Mouse (Mus musculus) layer of hippocampus, adult 9-10 months (tissue): ENCODE measurements around the gene Hfe.
A peak's percentile ranks its signal among the peaks of the same experiment; 100 is the strongest.
"Not testable (repeated sequence)": the region's sequence is repeated elsewhere in the genome, so short reads cannot be mapped to it uniquely, and the experiment has no call there.

Experiments used
- DNase-seq: peaks from one replicate; pipeline ENCODE4 v3.0.0; 2022; ENCODE audit warnings: low spot score

Hfe gene

GRCm38 (mm10) chr13:23716261-23717042 is 5.8 kb upstream of the Hfe start:
- no peak for DNase-seq

GRCm38 (mm10) chr13:23709714-23710373 is 810 bp downstream of the Hfe start:
- DNase-seq: no peak

GRCm38 (mm10) chr13:23708654-23709053 is 2.0 kb downstream of the Hfe start:
- DNase-seq: no peak

- DNase-seq: no peak
These were observed 2.6 kb downstream of the Hfe start for GRCm38 (mm10) chr13:23708041-23708440.

GRCm38 (mm10) chr13:23706771-23707170 is 3.9 kb downstream of the Hfe start:
- DNase-seq: no peak

GRCm38 (mm10) chr13:23705751-23706356 is 4.8 kb downstream of the Hfe start:
- DNase-seq: no peak

- not testable (repeated sequence) for DNase-seq
These were observed 7.9 kb downstream of the Hfe start for GRCm38 (mm10) chr13:23702801-23703200.

- no peak for DNase-seq
These were observed 8.4 kb downstream of the Hfe start for GRCm38 (mm10) chr13:23702220-23702619.

GRCm38 (mm10) chr13:23700786-23701520 is 9.7 kb downstream of the Hfe start:
- peak; percentile 84 for DNase-seq

GRCm38 (mm10) chr13:23699767-23700166 is 10.9 kb downstream of the Hfe start:
- no peak for DNase-seq

- DNase-seq: no peak
These were observed 11.7 kb downstream of the Hfe start for GRCm38 (mm10) chr13:23698996-23699395.

- peak; percentile 100 for DNase-seq
These were observed 12.4 kb downstream of the Hfe start, which contains the start of gene Hist1h4c for GRCm38 (mm10) chr13:23698300-23698693. TSS of gene Hist1h4c (minus strand) at chr13:23698454.

- DNase-seq: no peak
These were observed 13.0 kb downstream of the Hfe start for GRCm38 (mm10) chr13:23697491-23698299.

GRCm38 (mm10) chr13:23696061-23696474 is 14.6 kb downstream of the Hfe start:
- DNase-seq: no peak

- DNase-seq: no peak
These were observed 15.1 kb downstream of the Hfe start, which contains the start of gene Hist1h1t for GRCm38 (mm10) chr13:23695514-23695913. TSS of gene Hist1h1t (plus strand) at chr13:23695814.

- no peak for DNase-seq
These were observed 15.7 kb downstream of the Hfe start for GRCm38 (mm10) chr13:23694956-23695355.

- DNase-seq: no peak
These were observed 16.7 kb downstream of the Hfe start for GRCm38 (mm10) chr13:23693856-23694440.

- DNase-seq: no peak
These were observed 21.2 kb downstream of the Hfe start for GRCm38 (mm10) chr13:23689459-23689858.

- no peak for DNase-seq
These were observed 21.7 kb downstream of the Hfe start for GRCm38 (mm10) chr13:23688956-23689355.

GRCm38 (mm10) chr13:23687907-23688306 is 22.7 kb downstream of the Hfe start:
- no peak for DNase-seq

- no peak for DNase-seq
These were observed 23.5 kb downstream of the Hfe start for GRCm38 (mm10) chr13:23687181-23687580.
